Mouse (Mus musculus) mature B cell (primary cell): Measurements from ENCODE around the gene Tctn1.
"Not testable (repeated sequence)": the region's sequence is repeated elsewhere in the genome, so short reads cannot be mapped to it uniquely, and the experiment has no call there.

ENCODE experiments used
- in situ Hi-C: fragments of 300-500 bp; cut with MboI; formaldehyde crosslinking; loops from 2 replicates; pipeline ENCODE4 v1.14.3; 2019

Gene Tctn1

GRCm38 (mm10) chr5:122218928-122219327 is 45.3 kb downstream of the Tctn1 start:
- in situ Hi-C loops, result no loop called here

GRCm38 (mm10) chr5:122218109-122218905 is 46.0 kb downstream of the Tctn1 start:
- in situ Hi-C loops, result no loop called here

DNA sequence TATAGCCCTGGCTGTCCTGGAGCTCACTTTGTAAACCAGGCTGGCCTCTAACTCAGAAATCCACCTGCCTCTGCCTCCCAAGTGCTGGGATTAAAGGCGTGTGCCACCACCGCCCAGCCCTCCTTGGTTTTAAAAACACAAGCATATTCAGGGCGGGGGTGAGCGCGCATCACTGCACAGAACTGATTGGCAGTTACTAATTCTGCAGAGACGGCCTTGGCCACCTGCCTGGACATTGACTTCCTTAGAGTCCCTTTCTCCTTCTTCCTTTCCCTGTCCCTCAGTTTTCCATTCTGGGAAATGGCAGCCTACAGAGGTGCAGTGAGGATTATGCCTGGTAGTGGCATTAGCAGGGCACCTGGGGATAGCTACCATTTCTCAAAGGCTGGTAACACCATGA is 46.6 kb downstream of the Tctn1 start:
- in situ Hi-C loops, result no loop called here

GRCm38 (mm10) chr5:122213861-122214260 is 50.4 kb downstream of the Tctn1 start:
- in situ Hi-C loops, result no loop called here

DNA sequence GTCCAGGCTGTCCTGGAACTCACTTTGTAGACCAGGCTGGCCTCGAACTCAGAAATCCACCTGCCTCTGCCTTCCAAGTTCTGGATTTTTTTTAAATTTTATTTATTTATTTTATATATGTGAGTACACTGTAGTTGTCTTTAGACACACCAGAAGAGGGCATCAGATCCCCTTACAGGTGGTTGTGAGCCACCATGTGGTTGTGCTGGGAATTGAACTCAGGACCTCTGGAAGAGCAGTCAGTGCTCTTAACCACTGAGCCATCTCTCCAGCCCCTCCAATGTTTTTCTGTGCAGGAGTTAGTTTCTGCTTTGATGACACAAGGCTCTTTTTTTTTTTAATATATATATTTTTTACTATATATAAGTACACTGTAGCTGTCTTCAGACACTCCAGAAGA is 51.4 kb downstream of the Tctn1 start:
- in situ Hi-C loops, result not testable (repeated sequence)

- in situ Hi-C loops, result no loop called here
Observed at GRCm38 (mm10) chr5:122212125-122212524, 52.1 kb downstream of the Tctn1 start.

GRCm38 (mm10) chr5:122210890-122211289 is 53.4 kb downstream of the Tctn1 start:
- in situ Hi-C loops, result no loop called here

DNA sequence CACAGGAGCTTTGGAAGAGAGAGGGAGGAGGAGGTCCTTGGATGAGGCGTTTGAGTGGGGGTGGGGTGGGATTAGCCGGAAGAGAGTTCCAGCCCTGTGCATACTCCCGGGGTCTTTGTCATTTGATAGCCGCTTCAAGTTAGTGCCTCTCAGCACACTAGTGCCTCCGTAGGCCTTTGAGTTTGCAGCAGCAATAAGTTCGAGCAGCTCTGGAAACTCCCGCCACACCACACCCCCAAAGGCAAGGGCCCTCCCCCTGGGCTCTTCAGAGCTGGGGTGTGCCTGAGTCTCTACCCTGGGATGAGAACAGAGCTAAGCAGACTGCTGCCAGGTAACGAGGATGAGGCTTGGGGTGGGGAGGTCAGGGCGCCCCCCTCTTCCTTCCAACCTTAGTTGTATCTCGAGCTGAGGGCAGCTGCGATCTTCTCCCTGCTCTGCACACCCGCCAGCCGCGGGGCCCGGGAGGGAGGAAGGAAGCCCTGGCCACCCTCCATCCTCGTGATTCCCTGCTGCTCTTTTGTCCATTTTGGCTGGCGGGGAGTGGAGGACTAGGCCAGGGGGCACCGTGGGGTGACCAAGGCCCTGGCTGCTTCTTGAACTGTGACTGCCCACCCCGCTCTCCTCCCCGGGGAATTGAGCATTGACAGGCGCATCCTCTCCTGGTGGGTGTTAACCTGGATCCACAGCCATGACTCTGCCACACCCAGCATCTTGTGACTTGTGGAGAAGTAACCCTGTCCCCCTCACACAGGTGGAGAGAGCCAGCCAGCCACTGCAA is 54.5 kb downstream of the Tctn1 start:
- in situ Hi-C loops, result no loop called here

- in situ Hi-C loops, result no loop called here
Observed at GRCm38 (mm10) chr5:122208909-122209308, 55.4 kb downstream of the Tctn1 start.

- in situ Hi-C loops, result no loop called here
Observed at GRCm38 (mm10) chr5:122206475-122206874, 57.8 kb downstream of the Tctn1 start, which contains the start of gene Hvcn1. Gene Hvcn1, plus strand, starts transcription at chr5:122206804.

DNA sequence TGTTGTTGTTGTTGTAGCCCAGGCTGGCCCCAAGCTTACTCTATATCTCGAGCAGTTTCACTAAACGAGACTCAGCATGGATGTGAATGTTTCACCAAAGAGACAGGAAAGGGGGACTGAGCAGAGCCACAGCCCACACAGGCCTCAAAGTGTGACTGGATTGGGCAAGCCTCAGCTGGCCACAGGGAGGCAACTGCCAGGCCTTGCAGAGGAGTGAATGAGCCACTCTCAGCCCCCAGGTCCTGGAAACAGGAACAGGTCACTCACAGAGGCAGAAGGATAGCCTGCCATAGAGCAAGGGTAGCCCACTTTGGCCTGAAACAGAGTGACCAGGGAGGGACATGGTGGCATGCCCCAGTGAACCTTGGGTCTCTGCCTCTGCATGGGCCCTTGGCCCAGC is 60.1 kb downstream of the Tctn1 start:
- in situ Hi-C loops, result no loop called here

GRCm38 (mm10) chr5:122201904-122202303 is 62.4 kb downstream of the Tctn1 start:
- in situ Hi-C loops, result no loop called here

DNA sequence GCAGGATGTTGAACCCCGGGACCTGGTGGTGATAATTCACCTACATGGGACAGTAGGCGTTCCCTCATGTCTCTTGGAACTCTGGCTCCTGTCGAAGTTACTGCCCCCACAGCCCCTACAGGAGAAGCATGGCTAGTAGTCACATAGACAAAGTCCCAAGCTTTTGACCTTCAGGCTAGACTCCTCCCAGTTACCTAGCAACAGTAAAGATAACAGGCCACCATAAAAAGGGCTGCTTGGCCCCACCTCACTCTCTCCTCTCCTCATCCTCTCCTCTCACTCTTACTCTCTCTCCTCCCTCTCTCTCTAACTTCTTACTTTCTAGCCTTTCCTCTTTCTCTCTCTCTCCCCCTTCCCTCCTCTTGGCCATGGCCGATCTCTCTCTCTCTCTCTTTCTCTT is 63.4 kb downstream of the Tctn1 start:
- in situ Hi-C loops, result no loop called here

- in situ Hi-C loops, result no loop called here
Observed at GRCm38 (mm10) chr5:122192347-122192746, 71.9 kb downstream of the Tctn1 start.

DNA sequence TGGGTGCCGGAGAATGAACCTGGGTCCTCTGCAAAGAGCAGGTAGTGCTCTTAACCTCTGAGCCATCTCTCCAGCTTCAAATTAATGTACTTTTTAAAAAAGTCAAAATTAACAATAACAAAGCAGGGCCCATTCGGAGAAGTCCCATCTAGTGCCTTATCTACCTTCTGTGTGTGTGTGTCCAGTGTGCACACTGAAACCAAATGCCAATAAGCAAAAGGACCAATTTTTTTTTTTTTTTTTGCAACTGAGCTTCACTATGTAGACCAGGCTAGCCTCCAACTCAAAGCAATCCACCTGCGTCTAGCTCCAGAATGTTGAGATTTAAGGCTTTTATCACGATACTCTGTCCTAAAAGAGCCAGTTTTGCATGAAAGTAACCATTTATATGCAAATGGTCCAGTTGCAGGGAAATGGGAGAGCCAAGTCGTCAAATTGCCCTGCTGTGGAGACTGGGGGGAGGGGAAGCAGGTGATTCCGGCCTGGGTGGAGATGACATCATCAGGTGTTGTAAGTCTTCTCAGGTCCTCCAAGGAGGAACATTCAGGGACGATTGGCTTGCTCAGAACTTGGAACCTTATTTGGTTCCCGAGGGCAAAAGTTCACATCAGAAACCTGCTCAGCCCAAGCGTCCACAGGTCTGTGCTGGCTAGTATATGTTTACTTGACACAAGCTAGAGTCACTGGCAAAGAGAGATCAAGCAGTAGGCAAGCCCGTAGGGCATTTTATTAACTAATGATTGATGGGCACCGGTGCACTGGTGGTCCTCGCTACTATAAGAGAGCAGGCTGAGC is 72.8 kb downstream of the Tctn1 start:
- in situ Hi-C loops, result no loop called here

GRCm38 (mm10) chr5:122190465-122190864 is 73.8 kb downstream of the Tctn1 start:
- in situ Hi-C loops, result no loop called here

GRCm38 (mm10) chr5:122189115-122189514 is 75.1 kb downstream of the Tctn1 start:
- in situ Hi-C loops, result no loop called here
